10 mouse cellular contexts compared by ENCODE assay signal in genomic region chr9:32933237-32934071, GRCm38 (mm10).
DNase-seq lines count a peak whose midpoint lies in the region; ATAC-seq and TF ChIP-seq lines count a peak whose summit lies in the region.
"Had no signal": no experiment of that assay in that cellular context is flagged by ENCODE, and none has a peak within 500 bp of the region (broad histone marks: within the 10 kb centered on the region; RNA-seq: fewer than 3 reads in every experiment).

No protein-coding gene starts in this region.

- DNase-seq in gastrocnemius, postnatal 25 days, result peak; percentile 37
- DNase-seq in gastrocnemius, postnatal 4 days (ENCODE audit: low spot score in 2 of 2), result no peak
- peak; percentile 53 to 79 for DNase-seq in heart, adult 2 months
- DNase-seq in induced T-regulatory cell, adult 2 months (ENCODE audit: low read depth), result peak; percentile 40
- peak; percentile 66 for DNase-seq in lung, postnatal 25 days (ENCODE audit: low spot score)
- no peak for DNase-seq in forebrain, embryonic 11.5 days (ENCODE audit: low spot score)
- no peak for DNase-seq in cerebellum, adult 9-10 months

- peak overlapping the region; percentile 90 for H3K27ac ChIP-seq in heart, adult 2 months
- H3K27ac ChIP-seq in forebrain, embryonic 11.5 days (ENCODE audit: low read depth, low read length), result no peak overlapping the region
- H3K27ac ChIP-seq: embryonic facial prominence, embryonic 12.5 days had no signal

- ATAC-seq in forebrain, embryonic 11.5 days (replicated peaks; ENCODE audit: low FRiP score), result no peak
- ATAC-seq in inflammation-experienced regulatory T-cells, adult 6 months, result no peak

- H3K4me3 ChIP-seq in heart, adult 2 months, result no peak overlapping the region
- H3K4me3 ChIP-seq in forebrain, embryonic 11.5 days (ENCODE audit: low read depth, low read length), result no peak overlapping the region
- H3K4me3 ChIP-seq: embryonic facial prominence, embryonic 12.5 days; megakaryocyte, embryonic 14.5 days had no signal

- H3K27me3 ChIP-seq in heart, adult 2 months (ENCODE audit: control insufficient read depth, insufficient read depth, low read length), result no peaks in the 10 kb centered on the region
- H3K27me3 ChIP-seq in forebrain, embryonic 11.5 days (ENCODE audit: control insufficient read depth, insufficient read depth, low read length), result no peaks in the 10 kb centered on the region

- intact Hi-C loops in heart, adult 2 months (cut with DNase I), result loop anchor here (1.0 to 10.0 kb wide), 4 partner anchors 27 to 99 kb away; no protein-coding TSS in a partner anchor

- TF ChIP-seq POLR2A in heart, adult 2 months (IDR thresholded peaks at IDR 0.05; ENCODE audit: insufficient read depth, low read depth, low read length), result no peak; the same call in 1 of the 2 replicates

- 41% methylated on average over 7 of the region's 7 CpGs for WGBS in heart, adult 2 months
- WGBS in forebrain, embryonic 11.5 days, result 71% methylated on average over 7 of the region's 7 CpGs

- H3K79me2 ChIP-seq in heart, adult 2 months (replicated peaks; ENCODE audit: control insufficient read depth, insufficient read depth, low read length), result no peaks in the 10 kb centered on the region

- H3K9me3 ChIP-seq in forebrain, embryonic 11.5 days (ENCODE audit: control insufficient read depth, low read length), result no peaks in the 10 kb centered on the region
- H3K9me3 ChIP-seq: embryonic facial prominence, embryonic 12.5 days; megakaryocyte, embryonic 14.5 days had no signal

- H3K36me3 ChIP-seq in heart, adult 2 months (ENCODE audit: control insufficient read depth, insufficient read depth, low read length), result peaks cover 14% of the 10 kb centered on the region
- no peaks in the 10 kb centered on the region for H3K36me3 ChIP-seq in forebrain, embryonic 11.5 days (ENCODE audit: control insufficient read depth, insufficient read depth, low read length)
- H3K36me3 ChIP-seq: embryonic facial prominence, embryonic 12.5 days had no signal

- TF ChIP-seq EP300 in heart, adult 2 months (IDR thresholded peaks at IDR 0.05; ENCODE audit: insufficient read depth, low read depth, low read length), result peak; percentile 94

- H3K4me1 ChIP-seq in heart, adult 2 months (ENCODE audit: control insufficient read depth, insufficient read depth, low read length), result peaks cover 26% of the 10 kb centered on the region
- no peaks in the 10 kb centered on the region for H3K4me1 ChIP-seq in forebrain, embryonic 11.5 days (replicated peaks; ENCODE audit: control insufficient read depth, insufficient read depth, low read length)
- H3K4me1 ChIP-seq: megakaryocyte, embryonic 14.5 days had no signal

- H3K4me2 ChIP-seq in forebrain, embryonic 11.5 days (ENCODE audit: low read depth, low read length, severe bottlenecking), result no peak overlapping the region
- H3K4me2 ChIP-seq: embryonic facial prominence, embryonic 12.5 days had no signal

- H3K9ac ChIP-seq in heart, adult 2 months (ENCODE audit: low read depth, low read length), result peak overlapping the region; percentile 25; the same call in 1 of the 2 replicates
- H3K9ac ChIP-seq in forebrain, embryonic 11.5 days (ENCODE audit: low read length), result no peak overlapping the region
- H3K9ac ChIP-seq: embryonic facial prominence, embryonic 12.5 days had no signal

- no peak for TF ChIP-seq CTCF in heart, adult 2 months (IDR thresholded peaks at IDR 0.05)

Comparison
In these comparisons a context has a peak if more than half of its experiments do, and no peak if none do; other contexts are left out.
1. DNase-seq: peak in gastrocnemius, postnatal 25 days (single experiment), heart, adult 2 months (2 of 2), induced T-regulatory cell, adult 2 months (single experiment) and lung, postnatal 25 days (single experiment); none in gastrocnemius, postnatal 4 days (0 of 2), forebrain, embryonic 11.5 days (single experiment) and cerebellum, adult 9-10 months (single experiment).